Mouse (Mus musculus) ovary, postnatal 36 days (tissue): ENCODE data around the gene Hoxb7.

Source experiments
- DNase-seq: peaks from one replicate; pipeline ENCODE4 v3.0.0; 2022; ENCODE audit warnings: low spot score, mixed read lengths

The Hoxb7 gene

GRCm38 (mm10) chr11:96268031-96268745 lies 18.2 kb upstream of the Hoxb7 start:
- no peak for DNase-seq

GRCm38 (mm10) chr11:96269869-96270268 lies 16.6 kb upstream of the Hoxb7 start:
- peak; percentile 72 for DNase-seq

- DNase-seq = no peak
Measured at GRCm38 (mm10) chr11:96270996-96271540, 15.4 kb upstream of the Hoxb7 start, which contains the start of gene Hoxb9. Gene Hoxb9, plus strand, starts transcription at chr11:96271457.

GRCm38 (mm10) chr11:96271541-96272011 lies 14.8 kb upstream of the Hoxb7 start:
- DNase-seq = peak; percentile 45

- DNase-seq = no peak
Measured at GRCm38 (mm10) chr11:96272024-96272921, 14.2 kb upstream of the Hoxb7 start.

GRCm38 (mm10) chr11:96274428-96274827 lies 12.0 kb upstream of the Hoxb7 start:
- DNase-seq = no peak

GRCm38 (mm10) chr11:96275896-96276295 lies 10.5 kb upstream of the Hoxb7 start:
- no peak for DNase-seq

- DNase-seq = no peak
Measured at GRCm38 (mm10) chr11:96277151-96278044, 9.0 kb upstream of the Hoxb7 start.

- DNase-seq = no peak
Measured at GRCm38 (mm10) chr11:96278324-96278723, 8.1 kb upstream of the Hoxb7 start.

GRCm38 (mm10) chr11:96278773-96279172 lies 7.7 kb upstream of the Hoxb7 start:
- peak; percentile 79 for DNase-seq

- no peak for DNase-seq
Measured at GRCm38 (mm10) chr11:96279421-96280233, 6.8 kb upstream of the Hoxb7 start.

GRCm38 (mm10) chr11:96280399-96281378 lies 5.7 kb upstream of the Hoxb7 start:
- no peak for DNase-seq

- no peak for DNase-seq
Measured at GRCm38 (mm10) chr11:96281396-96281795, 5.0 kb upstream of the Hoxb7 start.

- no peak for DNase-seq
Measured at GRCm38 (mm10) chr11:96281855-96282570, 4.4 kb upstream of the Hoxb7 start, which contains the start of gene Hoxb8. Gene Hoxb8, plus strand, starts transcription at chr11:96281905.

- no peak for DNase-seq
Measured at GRCm38 (mm10) chr11:96282795-96283430, 3.5 kb upstream of the Hoxb7 start.

GRCm38 (mm10) chr11:96284041-96284749 lies 2.2 kb upstream of the Hoxb7 start:
- peak; percentile 37 for DNase-seq
